Mouse (Mus musculus): ENCODE measurements around the gene Prkca.

- TF ChIP-seq CTCF (conservative IDR thresholded peaks at IDR 0.05; ENCODE audit: insufficient read depth, insufficient read length, low read depth, low read length) (no peak), POLR2A (IDR thresholded peaks at IDR 0.05; ENCODE audit: low read depth, low read length) (no peak)
These were observed 223.0 kb downstream of the Prkca start for GRCm38 (mm10) chr11:108120708-108121107.
